Mouse (Mus musculus): ENCODE data around the gene Gm7247. TPM values are rescaled to one million over a fixed set of nuclear protein-coding genes. Genes with fewer than 3 reads are reported as not detected.
"Not testable (repeated sequence)": the region's sequence is repeated elsewhere in the genome, so short reads cannot be mapped to it uniquely, and the experiment has no call there.

The Gm7247 gene
- polyA plus RNA-seq, 1 experiment from 2014 or later, result not detected

DNA sequence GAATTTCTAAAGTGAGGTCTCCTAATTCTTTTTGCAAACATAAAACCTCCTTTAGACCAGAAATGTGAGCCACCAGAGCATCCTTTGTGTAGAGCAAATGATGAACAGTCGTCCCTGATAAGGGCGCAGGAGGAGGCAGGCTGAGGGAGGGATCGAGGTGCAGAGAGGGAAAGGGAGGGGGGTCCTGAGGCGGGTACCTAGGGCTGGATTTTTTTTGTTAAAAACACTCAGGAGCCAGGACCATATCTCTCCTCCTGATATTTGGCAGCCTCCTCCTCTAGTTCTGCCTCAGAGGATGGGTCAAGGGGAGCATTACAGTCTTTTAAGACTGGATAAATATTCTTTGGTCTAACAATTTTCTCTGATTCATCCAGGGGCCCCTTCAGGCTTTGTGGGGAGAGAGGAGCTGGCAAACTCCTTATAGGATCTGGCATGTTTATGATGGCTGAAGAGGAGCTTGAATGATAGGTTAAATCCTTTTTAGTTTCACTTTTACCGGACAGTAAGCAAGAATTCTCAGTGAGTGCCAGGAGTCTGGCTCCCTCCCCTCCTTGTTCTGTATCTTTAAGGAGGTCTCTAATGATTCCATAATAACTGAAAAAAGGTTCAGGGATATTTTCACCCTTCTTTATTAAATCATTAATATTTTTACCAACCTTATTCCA, 120.6 kb downstream of the Gm7247 start:
- H3K4me1 ChIP-seq (ENCODE audit: control insufficient read depth, insufficient read depth, low read length), result no peaks in the 10 kb centered on the region
- DNase-seq (ENCODE audit: low spot score), result no peak
- 82% methylated on average over 5 of the region's 5 CpGs for WGBS

DNA sequence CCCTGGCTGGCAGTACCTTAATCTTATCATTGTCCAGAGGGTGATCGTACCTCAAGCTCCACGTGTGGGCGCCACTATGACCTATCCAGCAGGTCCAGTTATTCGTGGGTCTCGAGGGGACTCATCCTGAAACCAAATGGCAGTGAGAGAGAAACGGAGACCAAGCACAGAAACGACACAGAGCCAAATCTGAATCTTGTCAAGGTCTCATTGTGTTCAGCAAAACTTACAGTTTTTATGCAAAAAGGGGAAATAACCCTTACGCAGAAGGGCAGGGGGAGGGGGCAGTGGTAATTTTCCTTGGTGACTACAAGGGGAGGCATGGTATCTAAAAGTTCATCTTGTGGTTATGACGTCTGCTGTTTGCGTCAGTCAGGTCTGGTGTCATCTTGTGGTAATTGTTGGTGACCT, 121.4 kb downstream of the Gm7247 start:
- not testable (repeated sequence) for H3K9ac ChIP-seq (ENCODE audit: low read length); H3K27me3 ChIP-seq (ENCODE audit: control insufficient read depth, insufficient read depth, low read length); H3K4me2 ChIP-seq (ENCODE audit: low read depth); H3K4me1 ChIP-seq (ENCODE audit: control insufficient read depth, insufficient read depth, low read length); H3K27ac ChIP-seq (ENCODE audit: low read depth, low read length); DNase-seq (ENCODE audit: low spot score); H3K36me3 ChIP-seq (ENCODE audit: control insufficient read depth, insufficient read depth, low read length); ATAC-seq (ENCODE audit: insufficient read depth, low FRiP score, low TSS enrichment); H3K4me3 ChIP-seq (ENCODE audit: low read depth, low read length); H3K9me3 ChIP-seq (ENCODE audit: control insufficient read depth, low read length)
- 81% methylated on average over 10 of the region's 10 CpGs for WGBS

More for the DNA sequence above, 120.6 kb downstream of the Gm7247 start:
- Histone ChIP-seq H3K27ac (ENCODE audit: low read depth, low read length) (no peak overlapping the region), H3K4me3 (ENCODE audit: low read depth, low read length) (no peak overlapping the region), H3K36me3 (ENCODE audit: control insufficient read depth, insufficient read depth, low read length) (no peaks in the 10 kb centered on the region), H3K4me2 (ENCODE audit: low read depth) (no peak overlapping the region), H3K9me3 (ENCODE audit: control insufficient read depth, low read length) (no peaks in the 10 kb centered on the region), H3K27me3 (ENCODE audit: control insufficient read depth, insufficient read depth, low read length) (no peaks in the 10 kb centered on the region), H3K9ac (ENCODE audit: low read length) (no peak overlapping the region)
- no peak for ATAC-seq (ENCODE audit: insufficient read depth, low FRiP score, low TSS enrichment)

DNA sequence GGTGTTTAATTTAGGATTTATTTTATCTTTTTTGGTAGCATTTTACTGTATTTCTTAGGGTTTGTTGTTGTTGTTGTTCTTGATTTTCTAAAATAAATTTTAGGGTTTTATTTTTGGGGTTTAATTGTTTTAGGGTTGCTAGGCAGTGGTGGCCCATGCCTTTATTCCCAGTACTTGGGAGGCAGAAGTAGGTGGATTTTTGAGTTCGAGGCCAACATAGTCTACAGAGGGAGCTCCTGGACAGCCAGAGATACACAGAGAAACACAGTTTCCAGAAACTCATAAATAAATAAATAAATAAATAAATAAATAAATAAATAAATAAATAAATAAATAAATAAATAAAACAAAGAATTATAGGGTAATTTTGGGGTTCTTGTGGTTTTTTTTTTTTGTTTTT, 122.1 kb downstream of the Gm7247 start:
- Histone ChIP-seq H3K9me3 (ENCODE audit: control insufficient read depth, low read length) (no peaks in the 10 kb centered on the region), H3K27ac (ENCODE audit: low read depth, low read length) (no peak overlapping the region), H3K4me2 (ENCODE audit: low read depth) (no peak overlapping the region), H3K27me3 (ENCODE audit: control insufficient read depth, insufficient read depth, low read length) (no peaks in the 10 kb centered on the region), H3K4me3 (ENCODE audit: low read depth, low read length) (no peak overlapping the region), H3K36me3 (ENCODE audit: control insufficient read depth, insufficient read depth, low read length) (no peaks in the 10 kb centered on the region), H3K4me1 (ENCODE audit: control insufficient read depth, insufficient read depth, low read length) (no peaks in the 10 kb centered on the region), H3K9ac (ENCODE audit: low read length) (no peak overlapping the region)
- DNase-seq (ENCODE audit: low spot score) (no peak), ATAC-seq (ENCODE audit: insufficient read depth, low FRiP score, low TSS enrichment) (no peak)
- 94% methylated on average over 1 of the region's 1 CpGs for WGBS

DNA sequence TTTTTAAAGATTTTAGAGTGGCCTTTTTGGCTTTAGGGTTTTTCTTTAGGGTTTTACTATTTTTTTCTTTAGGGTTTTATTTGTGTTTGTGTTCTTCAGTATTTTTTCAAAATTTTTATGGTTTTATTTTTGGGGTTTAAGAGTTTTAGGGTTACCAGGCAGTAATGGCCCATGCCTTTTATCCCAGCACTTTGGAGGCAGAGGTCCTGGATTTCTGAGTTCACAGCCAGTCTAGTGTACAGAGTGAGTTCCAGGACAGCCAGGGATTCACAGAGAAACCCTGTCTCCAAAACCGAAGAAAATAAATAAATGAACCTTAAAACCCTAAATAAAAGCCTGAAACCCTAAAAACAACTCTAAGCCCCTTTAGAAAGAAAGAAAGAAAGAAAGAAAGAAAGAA, 124.6 kb downstream of the Gm7247 start:
- Histone ChIP-seq H3K9ac (ENCODE audit: low read length) (no peak overlapping the region), H3K27me3 (ENCODE audit: control insufficient read depth, insufficient read depth, low read length) (no peaks in the 10 kb centered on the region), H3K4me1 (ENCODE audit: control insufficient read depth, insufficient read depth, low read length) (no peaks in the 10 kb centered on the region), H3K4me3 (ENCODE audit: low read depth, low read length) (no peak overlapping the region), H3K27ac (ENCODE audit: low read depth, low read length) (no peak overlapping the region), H3K9me3 (ENCODE audit: control insufficient read depth, low read length) (no peaks in the 10 kb centered on the region), H3K4me2 (ENCODE audit: low read depth) (no peak overlapping the region), H3K36me3 (ENCODE audit: control insufficient read depth, insufficient read depth, low read length) (no peaks in the 10 kb centered on the region)
- ATAC-seq (ENCODE audit: insufficient read depth, low FRiP score, low TSS enrichment) (no peak), DNase-seq (ENCODE audit: low spot score) (no peak)
- 82% methylated on average over 1 of the region's 1 CpGs for WGBS

DNA sequence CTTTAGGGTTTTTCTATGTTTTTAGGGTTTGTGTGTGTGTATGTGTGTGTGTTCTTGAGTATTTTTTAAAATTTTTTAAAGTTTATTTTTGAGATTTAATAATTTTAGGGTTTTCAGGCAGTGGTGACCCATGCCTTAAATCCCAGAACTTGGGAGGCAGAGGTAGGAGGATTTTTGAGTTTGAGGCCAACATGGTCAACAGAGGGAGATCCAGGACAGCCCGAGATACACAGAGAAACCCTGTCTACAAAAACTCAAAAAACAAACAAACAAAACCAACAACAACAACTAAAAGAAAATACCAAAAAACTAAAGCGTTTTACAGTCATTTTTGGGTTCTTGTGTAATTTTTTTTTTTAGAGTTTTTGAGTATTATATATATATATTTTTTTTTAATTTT, 134.2 kb downstream of the Gm7247 start:
- H3K4me3 ChIP-seq (ENCODE audit: low read depth, low read length), result no peak overlapping the region

DNA sequence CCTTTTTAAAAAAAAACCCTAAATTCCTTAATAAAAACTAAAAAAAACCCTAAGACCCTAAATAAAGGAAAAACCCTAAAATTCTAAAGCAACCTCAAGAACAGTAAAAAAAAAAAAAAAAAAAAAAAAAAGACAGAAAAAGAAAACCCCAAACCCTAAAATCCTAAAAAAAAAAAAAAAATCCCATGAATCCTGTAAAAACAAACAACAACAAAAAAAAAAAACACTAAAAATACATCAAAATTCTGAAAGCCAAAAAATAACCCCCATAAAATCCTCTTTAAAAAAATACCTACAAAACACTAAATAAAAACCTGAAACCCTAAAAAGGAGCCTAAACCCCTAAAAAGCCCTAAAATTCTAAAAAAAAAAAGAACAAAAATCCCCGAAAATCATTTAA, 135.4 kb downstream of the Gm7247 start:
- H3K4me1 ChIP-seq (ENCODE audit: control insufficient read depth, insufficient read depth, low read length), result no peaks in the 10 kb centered on the region
- no peak overlapping the region for H3K27ac ChIP-seq (ENCODE audit: low read depth, low read length)
- ATAC-seq (ENCODE audit: insufficient read depth, low FRiP score, low TSS enrichment), result no peak
- no peaks in the 10 kb centered on the region for H3K9me3 ChIP-seq (ENCODE audit: control insufficient read depth, low read length)
- WGBS, result 93% methylated on average over 1 of the region's 1 CpGs
- no peak overlapping the region for H3K4me3 ChIP-seq (ENCODE audit: low read depth, low read length)
- H3K27me3 ChIP-seq (ENCODE audit: control insufficient read depth, insufficient read depth, low read length), result no peaks in the 10 kb centered on the region
- no peaks in the 10 kb centered on the region for H3K36me3 ChIP-seq (ENCODE audit: control insufficient read depth, insufficient read depth, low read length)
- DNase-seq (ENCODE audit: low spot score), result no peak
- H3K9ac ChIP-seq (ENCODE audit: low read length), result no peak overlapping the region
- no peak overlapping the region for H3K4me2 ChIP-seq (ENCODE audit: low read depth)

More for the DNA sequence above, 134.2 kb downstream of the Gm7247 start:
- no peak overlapping the region for H3K9ac ChIP-seq (ENCODE audit: low read length)
- H3K4me2 ChIP-seq (ENCODE audit: low read depth), result no peak overlapping the region
- H3K27ac ChIP-seq (ENCODE audit: low read depth, low read length), result no peak overlapping the region
- ATAC-seq (ENCODE audit: insufficient read depth, low FRiP score, low TSS enrichment) (no peak), DNase-seq (ENCODE audit: low spot score) (no peak)
- no peaks in the 10 kb centered on the region for H3K9me3 ChIP-seq (ENCODE audit: control insufficient read depth, low read length)
- no peaks in the 10 kb centered on the region for H3K4me1 ChIP-seq (ENCODE audit: control insufficient read depth, insufficient read depth, low read length)
- H3K27me3 ChIP-seq (ENCODE audit: control insufficient read depth, insufficient read depth, low read length), result no peaks in the 10 kb centered on the region
- H3K36me3 ChIP-seq (ENCODE audit: control insufficient read depth, insufficient read depth, low read length), result no peaks in the 10 kb centered on the region
- 86% methylated on average over 2 of the region's 2 CpGs for WGBS

DNA sequence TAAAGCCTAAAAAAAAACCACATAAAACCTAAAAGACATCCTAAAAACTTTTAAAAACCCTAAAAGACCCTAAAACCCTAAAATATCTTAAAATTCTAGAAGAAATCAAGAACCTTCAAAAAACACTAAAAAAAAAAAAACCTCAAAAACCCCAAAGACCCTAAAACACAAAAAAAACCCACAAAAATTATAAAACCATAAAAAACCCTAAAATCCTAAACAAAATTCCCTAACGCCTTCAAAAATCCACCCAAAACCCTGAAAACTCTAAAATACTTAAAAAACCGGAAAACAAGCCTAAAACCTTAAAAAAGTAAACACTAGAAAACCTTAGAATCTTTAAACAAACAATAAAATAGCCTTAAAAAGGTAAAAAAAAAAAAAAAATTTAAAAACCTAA, 136.4 kb downstream of the Gm7247 start:
- H3K4me1 ChIP-seq (ENCODE audit: control insufficient read depth, insufficient read depth, low read length), result no peaks in the 10 kb centered on the region
- H3K27ac ChIP-seq (ENCODE audit: low read depth, low read length), result no peak overlapping the region
- ATAC-seq (ENCODE audit: insufficient read depth, low FRiP score, low TSS enrichment) (no peak), DNase-seq (ENCODE audit: low spot score) (no peak)
- no peak overlapping the region for H3K4me2 ChIP-seq (ENCODE audit: low read depth)
- no peaks in the 10 kb centered on the region for H3K27me3 ChIP-seq (ENCODE audit: control insufficient read depth, insufficient read depth, low read length)
- H3K9ac ChIP-seq (ENCODE audit: low read length), result no peak overlapping the region
- no peaks in the 10 kb centered on the region for H3K9me3 ChIP-seq (ENCODE audit: control insufficient read depth, low read length)
- H3K36me3 ChIP-seq (ENCODE audit: control insufficient read depth, insufficient read depth, low read length), result no peaks in the 10 kb centered on the region
- 94% methylated on average over 2 of the region's 2 CpGs for WGBS
- no peak overlapping the region for H3K4me3 ChIP-seq (ENCODE audit: low read depth, low read length)

DNA sequence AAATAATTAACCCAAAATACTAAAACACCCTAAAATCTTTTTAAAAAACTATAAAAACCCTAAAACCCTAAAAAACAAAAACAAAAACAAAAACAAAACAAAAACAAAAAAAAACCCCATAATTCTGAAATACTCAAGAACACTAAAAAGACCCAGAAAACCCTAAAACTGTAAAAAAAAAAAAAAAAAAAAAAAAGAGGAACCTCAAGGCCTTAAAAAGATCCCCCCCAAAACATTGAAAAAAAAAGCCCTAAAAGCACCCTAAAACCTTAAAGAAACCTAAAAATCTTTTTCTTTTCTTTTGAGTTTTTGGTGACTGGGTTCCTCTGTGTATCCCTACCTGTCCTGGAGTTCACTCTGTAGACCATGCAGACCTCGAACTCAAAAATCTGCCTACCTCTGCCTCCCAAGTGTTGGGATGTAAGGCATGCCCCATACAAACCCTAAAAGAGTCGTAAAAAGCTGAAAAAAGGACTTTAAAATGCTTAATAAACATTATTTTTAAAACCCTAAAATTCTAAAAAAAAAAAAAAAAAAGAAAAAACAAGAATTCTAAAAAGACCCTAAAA, 138.2 kb downstream of the Gm7247 start:
- Histone ChIP-seq H3K4me2 (ENCODE audit: low read depth) (no peak overlapping the region), H3K9me3 (ENCODE audit: control insufficient read depth, low read length) (no peaks in the 10 kb centered on the region), H3K9ac (ENCODE audit: low read length) (no peak overlapping the region), H3K27me3 (ENCODE audit: control insufficient read depth, insufficient read depth, low read length) (no peaks in the 10 kb centered on the region), H3K4me3 (ENCODE audit: low read depth, low read length) (no peak overlapping the region), H3K27ac (ENCODE audit: low read depth, low read length) (no peak overlapping the region), H3K4me1 (ENCODE audit: control insufficient read depth, insufficient read depth, low read length) (no peaks in the 10 kb centered on the region), H3K36me3 (ENCODE audit: control insufficient read depth, insufficient read depth, low read length) (no peaks in the 10 kb centered on the region)
- WGBS, result 87% methylated on average over 2 of the region's 2 CpGs
- no peak for ATAC-seq (ENCODE audit: insufficient read depth, low FRiP score, low TSS enrichment)
- DNase-seq (ENCODE audit: low spot score), result no peak

DNA sequence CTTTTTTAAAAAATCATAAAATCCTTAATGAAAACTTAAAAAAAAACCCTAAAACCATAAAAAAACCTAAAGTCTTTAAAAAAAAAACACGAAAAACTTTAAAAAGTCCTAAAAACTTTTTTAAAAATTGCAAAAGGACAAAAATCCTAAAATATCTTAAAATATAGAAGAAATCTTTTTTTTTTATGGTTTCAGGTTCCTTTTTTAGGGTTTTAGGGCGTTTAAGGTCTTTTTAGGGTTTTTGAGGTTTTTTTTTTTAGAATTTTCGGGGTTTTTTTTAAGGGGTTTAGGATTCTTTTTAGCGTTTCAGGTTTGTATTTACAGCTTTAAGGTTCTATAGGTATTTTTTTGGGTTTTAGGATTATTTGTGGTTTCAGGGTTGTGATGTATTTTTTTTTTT, 138.9 kb downstream of the Gm7247 start:
- 93% methylated on average over 4 of the region's 4 CpGs for WGBS
- DNase-seq (ENCODE audit: low spot score), result no peak

More for the DNA sequence above, 138.9 kb downstream of the Gm7247 start:
- Histone ChIP-seq H3K4me3 (ENCODE audit: low read depth, low read length) (no peak overlapping the region), H3K9me3 (ENCODE audit: control insufficient read depth, low read length) (no peaks in the 10 kb centered on the region), H3K9ac (ENCODE audit: low read length) (no peak overlapping the region), H3K4me1 (ENCODE audit: control insufficient read depth, insufficient read depth, low read length) (no peaks in the 10 kb centered on the region), H3K27me3 (ENCODE audit: control insufficient read depth, insufficient read depth, low read length) (no peaks in the 10 kb centered on the region), H3K27ac (ENCODE audit: low read depth, low read length) (no peak overlapping the region), H3K4me2 (ENCODE audit: low read depth) (no peak overlapping the region), H3K36me3 (ENCODE audit: control insufficient read depth, insufficient read depth, low read length) (no peaks in the 10 kb centered on the region)
- no peak for ATAC-seq (ENCODE audit: insufficient read depth, low FRiP score, low TSS enrichment)

All from neural tube, embryonic 11.5 days (tissue).